Mouse (Mus musculus) brain, embryonic 18.5 days (tissue): ENCODE measurements around the gene Fgfr4.

Source experiments
- DNase-seq: peaks from one replicate; pipeline ENCODE4 v3.0.0-alpha.2; 2012; ENCODE audit warnings: low read depth, low spot score

The Fgfr4 gene

GRCm38 (mm10) chr13:55152621-55153415 lies at the start of gene Fgfr4:
Gene Fgfr4 (plus strand): TSS chr13:55152640.
- no peak for DNase-seq

GRCm38 (mm10) chr13:55103351-55103750 lies 49.1 kb upstream of the Fgfr4 start:
- no peak for DNase-seq

GRCm38 (mm10) chr13:55105045-55105952 lies 47.1 kb upstream of the Fgfr4 start, which contains the start of gene Zfp346:
Gene Zfp346 (plus strand): TSS chr13:55105311.
- peak; percentile 83 for DNase-seq

- no peak for DNase-seq
Observed at GRCm38 (mm10) chr13:55105953-55106691, 46.3 kb upstream of the Fgfr4 start.

GRCm38 (mm10) chr13:55107116-55107515 lies 45.3 kb upstream of the Fgfr4 start:
- DNase-seq = no peak

- no peak for DNase-seq
Observed at GRCm38 (mm10) chr13:55107694-55108093, 44.7 kb upstream of the Fgfr4 start.

GRCm38 (mm10) chr13:55114375-55114774 lies 38.1 kb upstream of the Fgfr4 start:
- no peak for DNase-seq

- DNase-seq = no peak
Observed at GRCm38 (mm10) chr13:55124903-55125302, 27.5 kb upstream of the Fgfr4 start.

- DNase-seq = no peak
Observed at GRCm38 (mm10) chr13:55133448-55133847, 19.0 kb upstream of the Fgfr4 start, which contains the start of gene Gm17617. Gene Gm17617 (minus strand): TSS chr13:55133548.

- no peak for DNase-seq
Observed at GRCm38 (mm10) chr13:55135382-55135781, 17.1 kb upstream of the Fgfr4 start.

- no peak for DNase-seq
Observed at GRCm38 (mm10) chr13:55140271-55140670, 12.2 kb upstream of the Fgfr4 start.

GRCm38 (mm10) chr13:55153951-55154350 lies 1.5 kb downstream of the Fgfr4 start:
- DNase-seq = no peak

- no peak for DNase-seq
Observed at GRCm38 (mm10) chr13:55162365-55162764, 9.9 kb downstream of the Fgfr4 start.

GRCm38 (mm10) chr13:55163553-55163952 lies 11.1 kb downstream of the Fgfr4 start:
- DNase-seq = no peak

- DNase-seq = no peak
Observed at GRCm38 (mm10) chr13:55165831-55166339, 13.4 kb downstream of the Fgfr4 start.

- no peak for DNase-seq
Observed at GRCm38 (mm10) chr13:55166806-55167725, 14.6 kb downstream of the Fgfr4 start.

GRCm38 (mm10) chr13:55167798-55168197 lies 15.4 kb downstream of the Fgfr4 start:
- DNase-seq = no peak

- DNase-seq = no peak
Observed at GRCm38 (mm10) chr13:55168255-55168654, 15.8 kb downstream of the Fgfr4 start.

GRCm38 (mm10) chr13:55168958-55169369 lies 16.5 kb downstream of the Fgfr4 start:
- DNase-seq = no peak
